Mouse (Mus musculus) liver, postnatal 0 days (tissue): ENCODE results near the gene Ccnb3. TPM values are rescaled to one million over a fixed set of nuclear protein-coding genes. Genes with fewer than 3 reads are reported as not detected.
A peak's percentile ranks its signal among the peaks of the same experiment; 100 is the strongest.
"Not testable (repeated sequence)": the region's sequence is repeated elsewhere in the genome, so short reads cannot be mapped to it uniquely, and the experiment has no call there.

Experiments
- ATAC-seq: fragments of 200-750 bp; cut with Nextera tagmentation; 2 replicates; pipeline ENCODE4 v1.8.0; 2017; ENCODE audit warnings: mild to moderate bottlenecking, moderate library complexity
- DNase-seq: peaks from one replicate; pipeline ENCODE4 v3.0.0-alpha.2; 2016
- H3K27ac ChIP-seq: fragments of 300-500 bp; sonication (generic); 2 replicates; pipeline ENCODE4 v1.5.1; 2014; ENCODE audit warnings: antibody characterized with exemption, moderate library complexity, mild to moderate bottlenecking, low read depth
- H3K27me3 ChIP-seq: fragments of 300-500 bp; sonication (generic); 2 replicates; pipeline ENCODE4 v1.6.1; 2014; ENCODE audit warnings: low read length, control low read depth, mixed read lengths; ENCODE audit not compliant: insufficient read depth
- H3K36me3 ChIP-seq: fragments of 300-500 bp; sonication (generic); replicated peaks from 2 replicates; pipeline ENCODE4 v1.6.1; 2014; ENCODE audit warnings: mild to moderate bottlenecking, control low read depth, low read length, moderate library complexity, mixed read lengths; ENCODE audit not compliant: insufficient read depth
- H3K4me1 ChIP-seq: fragments of 300-500 bp; sonication (generic); 2 replicates; pipeline ENCODE4 v1.6.1; 2014; ENCODE audit warnings: antibody characterized with exemption, mild to moderate bottlenecking, control low read depth; ENCODE audit not compliant: insufficient read depth
- H3K4me2 ChIP-seq: fragments of 300-500 bp; sonication (generic); 2 replicates; pipeline ENCODE4 v1.6.1; 2014; ENCODE audit warnings: low read depth, mild to moderate bottlenecking, low read length, moderate library complexity, mixed read lengths
- H3K4me3 ChIP-seq: fragments of 300-500 bp; sonication (generic); 2 replicates; pipeline ENCODE4 v1.5.1; 2014; ENCODE audit warnings: low read depth, low read length
- H3K9ac ChIP-seq: fragments of 300-500 bp; sonication (generic); replicated peaks from 2 replicates; pipeline ENCODE4 v1.6.1; 2014; ENCODE audit warnings: mild to moderate bottlenecking, moderate library complexity
- H3K9me3 ChIP-seq: fragments of 300-500 bp; sonication (generic); 2 replicates; pipeline ENCODE4 v1.6.1; 2016; ENCODE audit warnings: mild to moderate bottlenecking, control low read depth, low read length, mixed read lengths
- CTCF ChIP-seq: sonication (generic); IDR thresholded peaks from 2 replicates; pipeline ENCODE4 v1.5.1; 2016; ENCODE audit warnings: antibody characterized with exemption, low read depth
- EP300 ChIP-seq: IDR thresholded peaks from 2 replicates; pipeline ENCODE4 v1.6.1; 2016; ENCODE audit warnings: antibody characterized with exemption, low read depth, mild to moderate bottlenecking
- WGBS: fragments of 180-500 bp; shearing (Covaris S2); extraction: QIAGEN DNeasy Blood & Tissue Kit; methylation state at CpG from one replicate; pipeline ENCODE4 v1.1.7; 2014; ENCODE audit not compliant: insufficient replicate concordance; 5-methylcytosine and 5-hydroxymethylcytosine counted together
- polyA plus RNA-seq: library from polyadenylated mRNA; unstranded; fragments of >200 nt; fragmentation: Nextera tagmentation; extraction: Ambion mirVana; gene quantifications from 2 replicates; pipeline ENCODE4 v1.2.1, GENCODE M21; 2015

Ccnb3 gene
- polyA plus RNA-seq, 1 experiment from 2014 or later = not detected

- DNase-seq (no peak), ATAC-seq (peak; percentile 90)
- WGBS = 55% methylated on average over 2 of the region's 2 CpGs
- H3K9me3 ChIP-seq = no peaks in the 10 kb centered on the region
- no peak overlapping the region for H3K4me3 ChIP-seq
- H3K4me1 ChIP-seq = no peaks in the 10 kb centered on the region
- 0 out of 2 replicates have a peak overlapping the region, but pooled peaks have one; percentile 22 for H3K4me2 ChIP-seq
- no peaks in the 10 kb centered on the region for H3K27me3 ChIP-seq
- TF ChIP-seq CTCF (no peak), EP300 (0 out of 2 replicates have a peak, but pooled peaks have one; percentile 64)
- no peaks in the 10 kb centered on the region for H3K36me3 ChIP-seq
- H3K9ac ChIP-seq = no peak overlapping the region
- H3K27ac ChIP-seq = 0 out of 2 replicates have a peak overlapping the region, but pooled peaks have one; percentile 39
These were observed 16.2 kb upstream of the Ccnb3 start for GRCm38 (mm10) chrX:7057634-7058033.

- Histone ChIP-seq H3K36me3 (no peaks in the 10 kb centered on the region), H3K4me1 (no peaks in the 10 kb centered on the region), H3K27ac (0 out of 2 replicates have a peak overlapping the region, but pooled peaks have one; percentile 39), H3K4me3 (no peak overlapping the region), H3K9me3 (no peaks in the 10 kb centered on the region), H3K27me3 (no peaks in the 10 kb centered on the region), H3K9ac (no peak overlapping the region), H3K4me2 (0 out of 2 replicates have a peak overlapping the region, but pooled peaks have one; percentile 22)
- no peak for DNase-seq
- ATAC-seq = no peak
- no peak for TF ChIP-seq EP300
- TF ChIP-seq CTCF = no peak; the same call in 1 of the 2 replicates
These were observed 15.6 kb upstream of the Ccnb3 start for GRCm38 (mm10) chrX:7057056-7057455.

GRCm38 (mm10) chrX:6983916-6984315 lies 57.5 kb downstream of the Ccnb3 start:
- not testable (repeated sequence) for H3K4me3 ChIP-seq, DNase-seq, H3K27me3 ChIP-seq, H3K27ac ChIP-seq, H3K36me3 ChIP-seq, ATAC-seq, H3K4me1 ChIP-seq, H3K9ac ChIP-seq, H3K9me3 ChIP-seq, H3K4me2 ChIP-seq
- 45% methylated on average over 3 of the region's 4 CpGs for WGBS

DNA sequence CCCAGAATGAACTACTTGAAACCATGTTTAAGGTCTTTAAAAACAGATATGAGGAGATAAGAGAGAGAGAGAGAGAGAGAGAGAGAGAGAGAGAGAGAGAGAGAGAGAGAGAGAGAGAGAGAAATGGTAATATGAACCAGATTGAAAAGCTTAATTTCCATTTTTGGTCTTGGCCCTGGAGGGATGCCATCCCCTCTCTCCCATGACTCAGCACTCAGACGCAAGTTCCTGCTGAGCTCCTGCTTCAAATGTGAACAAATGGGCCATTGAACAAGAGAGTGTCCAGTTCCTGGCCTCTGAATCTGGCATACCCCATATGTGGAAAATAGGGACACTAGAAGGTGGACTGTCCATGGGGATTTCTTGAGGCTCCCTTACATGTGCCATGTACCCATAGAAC lies 69.5 kb downstream of the Ccnb3 start:
- DNase-seq (no peak), ATAC-seq (no peak)
- TF ChIP-seq EP300 (no peak), CTCF (no peak)
- H3K9me3 ChIP-seq = no peaks in the 10 kb centered on the region
- H3K4me1 ChIP-seq = no peaks in the 10 kb centered on the region
- no peaks in the 10 kb centered on the region for H3K27me3 ChIP-seq
- no peak overlapping the region for H3K4me2 ChIP-seq
- no peaks in the 10 kb centered on the region for H3K36me3 ChIP-seq
- WGBS = 40% methylated on average over 1 of the region's 1 CpGs
- H3K4me3 ChIP-seq = no peak overlapping the region
- no peak overlapping the region for H3K9ac ChIP-seq
- H3K27ac ChIP-seq = no peak overlapping the region

DNA sequence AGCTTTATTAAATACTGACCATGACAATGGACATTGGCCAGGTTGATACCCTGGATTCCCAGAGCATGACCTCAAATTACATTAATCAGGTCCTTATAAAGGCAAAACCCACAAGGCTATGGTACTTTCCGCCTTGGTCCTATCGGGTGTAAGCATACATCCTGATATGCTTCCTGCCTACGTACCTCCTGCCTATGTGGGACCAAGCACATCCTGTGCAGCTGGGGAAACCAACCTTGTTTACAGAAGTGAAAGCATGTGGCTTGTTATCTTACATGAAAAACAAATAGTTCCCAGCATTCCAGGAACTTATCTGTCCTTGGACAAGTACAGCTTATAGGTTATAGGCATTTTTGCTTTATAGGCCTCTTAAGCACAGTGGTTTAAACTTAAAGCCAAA lies 72.8 kb downstream of the Ccnb3 start:
- H3K27ac ChIP-seq = no peak overlapping the region
- no peak for DNase-seq
- H3K9ac ChIP-seq = no peak overlapping the region
- no peaks in the 10 kb centered on the region for H3K36me3 ChIP-seq
- no peak overlapping the region for H3K4me2 ChIP-seq
- H3K27me3 ChIP-seq = no peaks in the 10 kb centered on the region
- no peaks in the 10 kb centered on the region for H3K9me3 ChIP-seq
- WGBS = 39% methylated on average over 3 of the region's 3 CpGs
- no peak overlapping the region for H3K4me3 ChIP-seq
- TF ChIP-seq CTCF (no peak), EP300 (peak; percentile 68; the same call in 1 of the 2 replicates)
- no peak for ATAC-seq
- H3K4me1 ChIP-seq = no peaks in the 10 kb centered on the region

Other genes with a start within 250 kb of the Ccnb3 start
- not detected in 2 replicates for gene Akap4, start 25.9 kb upstream of the Ccnb3 start, polyA plus RNA-seq